Mouse (Mus musculus) embryo, embryonic 11.5 days (tissue): ENCODE data around the gene Sms.

ENCODE experiments used
- DNase-seq: peaks from one replicate; pipeline ENCODE4 v3.0.0-alpha.2; 2012; ENCODE audit warnings: low read depth, low spot score

Gene Sms

GRCm38 (mm10) chrX:157491944-157492726 is at the start of gene Sms:
Sms (minus strand) TSS chrX:157492287.
- DNase-seq = peak; percentile 44

- no peak for DNase-seq
These were observed 14.3 kb upstream of the Sms start for GRCm38 (mm10) chrX:157506400-157506799.

- no peak for DNase-seq
These were observed 12.4 kb upstream of the Sms start for GRCm38 (mm10) chrX:157504506-157504905.

GRCm38 (mm10) chrX:157501871-157502270 is 9.8 kb upstream of the Sms start:
- DNase-seq = no peak

- no peak for DNase-seq
These were observed 7.9 kb upstream of the Sms start for GRCm38 (mm10) chrX:157500004-157500403.

GRCm38 (mm10) chrX:157493159-157493558 is 1.1 kb upstream of the Sms start:
- DNase-seq = no peak

GRCm38 (mm10) chrX:157491145-157491935 is 747 bp downstream of the Sms start:
- DNase-seq = peak; percentile 17

GRCm38 (mm10) chrX:157490769-157491144 is 1.3 kb downstream of the Sms start:
- no peak for DNase-seq

GRCm38 (mm10) chrX:157489871-157490721 is 2.0 kb downstream of the Sms start:
- DNase-seq = no peak

- no peak for DNase-seq
These were observed 3.3 kb downstream of the Sms start for GRCm38 (mm10) chrX:157488831-157489230.

- DNase-seq = no peak
These were observed 5.3 kb downstream of the Sms start for GRCm38 (mm10) chrX:157486765-157487164.

- DNase-seq = no peak
These were observed 9.2 kb downstream of the Sms start for GRCm38 (mm10) chrX:157482842-157483241.

GRCm38 (mm10) chrX:157481860-157482259 is 10.2 kb downstream of the Sms start:
- DNase-seq = no peak

- DNase-seq = no peak
These were observed 14.8 kb downstream of the Sms start for GRCm38 (mm10) chrX:157477328-157477727.

- DNase-seq = no peak
These were observed 15.8 kb downstream of the Sms start for GRCm38 (mm10) chrX:157476153-157476810.

GRCm38 (mm10) chrX:157471711-157472660 is 20.1 kb downstream of the Sms start:
- no peak for DNase-seq

- DNase-seq = no peak
These were observed 23.3 kb downstream of the Sms start for GRCm38 (mm10) chrX:157468795-157469194.

- DNase-seq = no peak
These were observed 24.0 kb downstream of the Sms start for GRCm38 (mm10) chrX:157468055-157468454.

GRCm38 (mm10) chrX:157465949-157466348 is 26.1 kb downstream of the Sms start:
- DNase-seq = no peak

GRCm38 (mm10) chrX:157462716-157463115 is 29.4 kb downstream of the Sms start:
- no peak for DNase-seq
